Mouse (Mus musculus) monocyte, adult 2 months (primary cell): ENCODE measurements around the gene Carf.
"Not testable (repeated sequence)": the region's sequence is repeated elsewhere in the genome, so short reads cannot be mapped to it uniquely, and the experiment has no call there.

Experiments used
- DNase-seq, 2 experiments: peaks; one replicate each; pipeline ENCODE4 v3.0.0; 2022; ENCODE audit warnings: low spot score in 2 of 2, low read depth in 1 of 2

The Carf gene

DNA sequence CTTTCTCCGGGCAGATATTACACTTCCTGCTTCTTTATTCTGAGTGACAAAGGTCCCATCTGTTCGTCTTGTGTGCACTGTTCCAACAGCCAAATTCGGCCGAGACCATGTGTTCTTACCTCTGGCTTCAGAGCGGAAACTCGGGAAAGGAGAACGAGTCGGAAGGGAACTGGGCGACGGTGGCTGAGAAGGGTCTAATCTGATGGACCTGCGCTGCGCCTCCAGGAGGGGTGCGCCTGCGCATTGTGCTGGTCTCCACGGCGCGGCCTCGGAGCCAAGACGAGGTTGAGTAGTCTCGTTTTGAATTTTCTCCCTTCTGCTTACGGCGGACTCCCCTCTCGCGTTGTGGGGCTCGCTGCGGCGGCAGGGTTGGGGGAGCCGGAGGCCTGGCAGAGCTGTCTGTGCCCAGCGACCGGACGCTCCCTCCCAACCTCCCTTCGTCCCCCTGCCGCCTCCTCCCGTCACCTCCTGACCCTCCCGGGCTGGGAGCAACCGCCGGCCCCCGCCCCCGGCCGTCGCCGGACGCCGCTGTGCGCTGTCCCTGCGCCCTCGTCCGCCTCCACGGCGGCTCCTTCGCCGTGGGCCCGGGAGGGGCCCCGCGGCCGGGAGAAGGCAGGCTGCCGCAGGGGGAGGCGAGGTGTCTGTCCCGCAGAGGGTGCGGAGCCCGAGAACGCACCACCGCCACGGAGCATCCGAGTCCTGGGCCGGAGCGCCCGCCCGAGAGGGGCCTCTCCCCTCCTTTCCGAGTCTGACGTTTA is at the start of gene Carf, which contains the start of gene Wdr12:
TSS of gene Carf (plus strand) at position 224 of the 758 bp plus-strand sequence.
TSS of gene Wdr12 (minus strand) at position 622 of the 758 bp plus-strand sequence.
- DNase-seq: peak; percentile 89 to 90

GRCm38 (mm10) chr1:60054659-60055058 is 43.4 kb upstream of the Carf start:
- DNase-seq: no peak

GRCm38 (mm10) chr1:60056310-60056709 is 41.7 kb upstream of the Carf start:
- no peak for DNase-seq

DNA sequence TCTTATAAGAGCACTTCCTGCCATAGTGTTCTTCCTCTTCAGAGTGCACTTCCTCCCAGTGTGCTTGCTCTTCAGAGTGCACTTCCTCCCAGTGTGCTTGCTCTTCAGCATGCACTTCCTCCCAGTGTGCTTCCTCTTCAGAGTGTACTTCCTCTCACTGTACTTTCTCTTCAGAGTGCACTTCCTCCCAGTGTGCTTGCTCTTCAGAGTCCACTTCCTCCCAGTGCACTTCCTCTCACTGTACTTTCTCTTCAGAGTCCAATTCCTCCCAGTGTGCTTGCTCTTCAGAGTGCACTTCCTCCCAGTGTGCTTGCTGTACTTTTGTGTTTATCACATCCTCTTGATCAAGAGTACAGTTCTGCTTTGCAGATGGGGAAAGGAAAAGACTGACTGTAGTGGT is 27.3 kb upstream of the Carf start:
- DNase-seq: not testable (repeated sequence)

GRCm38 (mm10) chr1:60074935-60075334 is 23.1 kb upstream of the Carf start:
- DNase-seq: no peak

DNA sequence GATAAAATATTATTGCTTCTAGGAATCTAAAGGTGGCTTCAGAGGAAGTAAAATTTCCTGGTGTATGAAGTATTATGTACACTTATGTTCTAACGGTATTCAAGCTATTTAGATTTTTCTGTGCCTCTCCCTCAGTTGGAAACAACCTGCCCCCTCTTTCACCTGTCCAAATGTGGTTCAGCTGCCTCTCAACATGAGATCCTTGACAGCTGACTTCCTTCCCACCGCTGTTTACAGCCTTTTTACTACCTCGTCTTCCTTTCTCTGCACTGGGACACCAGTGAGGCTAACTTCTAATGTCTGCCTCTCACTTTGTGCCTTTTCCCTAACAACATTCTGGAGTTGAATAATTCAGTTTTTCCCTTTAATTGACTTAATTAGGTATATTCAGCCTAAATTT is 22.5 kb upstream of the Carf start:
- no peak for DNase-seq

DNA sequence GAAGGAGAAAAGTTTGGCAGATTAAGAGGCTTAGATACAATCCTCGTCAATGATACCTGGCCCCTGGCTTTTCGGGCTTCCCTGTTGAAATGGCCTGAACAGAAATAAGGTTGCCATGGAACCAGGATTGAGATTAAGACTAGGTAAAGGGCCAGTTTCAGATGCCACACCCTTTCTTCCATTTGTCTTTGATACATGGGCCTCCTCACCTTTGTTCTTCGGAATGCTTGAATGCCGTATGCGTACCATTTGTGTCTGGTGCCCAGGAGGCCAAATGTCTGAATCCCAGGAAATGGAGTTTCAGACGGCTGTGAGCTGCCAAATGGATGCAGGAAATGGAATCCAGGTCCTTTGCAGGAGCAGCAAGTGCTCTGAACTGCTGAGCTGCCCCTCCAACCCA is 21.6 kb upstream of the Carf start:
- no peak for DNase-seq

GRCm38 (mm10) chr1:60096572-60097276 is 1.3 kb upstream of the Carf start:
- no peak for DNase-seq

GRCm38 (mm10) chr1:60097277-60098023 is 597 bp upstream of the Carf start:
- peak; percentile 16 to 24 for DNase-seq

- no peak for DNase-seq
Measured at GRCm38 (mm10) chr1:60098839-60099238, 792 bp downstream of the Carf start.

DNA sequence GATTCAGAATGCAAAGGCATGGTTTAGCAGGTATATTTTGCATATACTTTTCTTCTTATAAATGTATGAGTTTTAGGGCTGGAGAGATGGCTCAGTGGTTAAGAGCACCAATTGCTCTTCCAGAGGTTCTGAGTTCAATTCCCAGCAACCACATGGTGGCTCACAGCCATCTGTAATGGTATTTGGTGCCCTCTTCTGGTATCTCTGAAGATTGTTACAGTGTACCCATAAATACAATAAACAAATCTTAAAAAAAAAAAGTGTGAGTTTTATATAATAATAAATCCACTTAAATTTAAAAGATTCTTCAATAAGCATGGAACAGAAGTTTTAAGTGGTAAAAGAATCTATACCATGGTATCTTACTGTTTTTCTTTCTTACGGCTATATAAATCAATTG is 6.5 kb downstream of the Carf start:
- no peak for DNase-seq

- no peak for DNase-seq
Measured at GRCm38 (mm10) chr1:60117721-60118455, 19.8 kb downstream of the Carf start.

GRCm38 (mm10) chr1:60137346-60137745 is 39.3 kb downstream of the Carf start:
- DNase-seq: no peak

GRCm38 (mm10) chr1:60152700-60153099 is 54.7 kb downstream of the Carf start:
- DNase-seq: no peak

DNA sequence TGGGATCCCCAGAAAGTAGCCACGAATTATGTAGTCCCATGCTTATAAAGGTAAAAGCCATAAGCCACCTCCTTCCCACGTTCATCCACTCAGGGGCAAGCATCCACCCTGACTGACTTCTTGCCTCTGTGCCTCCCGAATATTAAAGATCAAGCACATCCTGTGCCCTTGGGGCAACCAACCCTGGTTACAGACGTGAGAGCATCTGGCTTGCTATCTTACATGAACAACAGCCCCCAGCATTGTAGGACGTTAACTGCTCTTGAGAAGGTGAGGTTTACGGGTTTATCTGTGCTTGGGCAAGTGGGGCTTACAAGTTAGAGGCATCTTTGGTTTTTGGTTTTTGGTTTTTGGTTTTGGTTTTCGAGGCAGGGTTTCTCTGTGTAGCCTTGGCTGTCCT is 58.6 kb downstream of the Carf start:
- DNase-seq: no peak

- DNase-seq: peak in 1 of 2 experiments; percentile 29
Measured at GRCm38 (mm10) chr1:60158411-60158810, 60.4 kb downstream of the Carf start.

DNA sequence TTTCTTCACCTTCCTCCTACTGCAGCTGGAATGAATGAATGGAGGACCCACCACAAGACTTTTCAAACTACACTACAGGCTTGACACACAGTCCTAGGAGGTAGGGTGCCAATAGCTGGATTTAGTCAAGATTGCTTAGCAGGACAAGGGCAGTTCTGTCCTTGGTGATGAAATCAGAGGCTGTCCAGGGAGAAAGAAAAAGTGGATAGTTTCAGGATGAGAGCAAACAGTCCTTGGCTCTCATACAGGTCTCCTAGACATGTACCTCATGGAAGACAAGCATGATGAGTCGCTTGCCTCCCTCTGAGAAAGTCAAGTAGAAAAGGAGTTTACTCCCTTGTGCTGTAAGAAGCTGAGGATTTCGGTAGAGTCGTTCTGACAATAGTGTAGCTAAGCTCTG is 65.6 kb downstream of the Carf start:
- DNase-seq: no peak

GRCm38 (mm10) chr1:60169626-60170025 is 71.6 kb downstream of the Carf start:
- DNase-seq: no peak

- no peak for DNase-seq
Measured at GRCm38 (mm10) chr1:60170251-60170650, 72.2 kb downstream of the Carf start.

GRCm38 (mm10) chr1:60173119-60173518 is 75.1 kb downstream of the Carf start:
- DNase-seq: peak in 1 of 2 experiments; percentile 1

GRCm38 (mm10) chr1:60177814-60178213 is 79.8 kb downstream of the Carf start:
- DNase-seq: not testable (repeated sequence)
